Mouse (Mus musculus): ENCODE measurements around the gene Arfip2. TPM values are rescaled to one million over a fixed set of nuclear protein-coding genes. Genes with fewer than 3 reads are reported as not detected.
A peak's percentile ranks its signal among the peaks of the same experiment; 100 is the strongest.

Gene Arfip2
- total RNA-seq (2021) = 10 to 100 TPM; 54.7 to 57.4 TPM
- long read RNA-seq, experiment 1, transcript Arfip2-206 (8 exons, 3,275 nt) = major isoform, 23 of 41 reads
- long read RNA-seq, experiment 1, partial matches to known transcripts = 3 of 41 reads
- long read RNA-seq, experiment 1, other reads (novel, unspliced or antisense) = 14 of 41 reads
- long read RNA-seq, experiment 2, transcript Arfip2-206 (8 exons, 3,275 nt) = major isoform, 62 of 85 reads
- long read RNA-seq, experiment 2, partial matches to known transcripts = 4 of 85 reads
- long read RNA-seq, experiment 2, other reads (novel, unspliced or antisense) = 15 of 85 reads

GRCm38 (mm10) chr7:105640233-105640893 is at the start of gene Arfip2, which contains the start of gene Gm45799:
Gene Arfip2 (minus strand): TSS chr7:105640416.
Gene Gm45799 (plus strand): TSS chr7:105640552.
- peak; percentile 92 to 94 for DNase-seq (ENCODE audit: low spot score in 2 of 2)

- DNase-seq (ENCODE audit: low spot score in 2 of 2) = no peak
Measured at GRCm38 (mm10) chr7:105685541-105686197, 45.5 kb upstream of the Arfip2 start.

GRCm38 (mm10) chr7:105650639-105651435 is 10.6 kb upstream of the Arfip2 start, which contains the start of gene Dnhd1:
Gene Dnhd1 (plus strand): TSS chr7:105650827.
- DNase-seq (ENCODE audit: low spot score in 2 of 2) = peak; percentile 63 to 64

- no peak for DNase-seq (ENCODE audit: low spot score in 2 of 2)
Measured at GRCm38 (mm10) chr7:105641936-105642335, 1.7 kb upstream of the Arfip2 start.

- peak in 1 of 2 experiments; percentile 47 for DNase-seq (ENCODE audit: low spot score in 2 of 2)
Measured at GRCm38 (mm10) chr7:105640894-105641255, 659 bp upstream of the Arfip2 start.

- DNase-seq (ENCODE audit: low spot score in 2 of 2) = no peak
Measured at GRCm38 (mm10) chr7:105639756-105640155, 460 bp downstream of the Arfip2 start, which contains the start of gene Timm10b. Gene Timm10b (plus strand): TSS chr7:105640056.

- DNase-seq (ENCODE audit: low spot score in 2 of 2) = no peak
Measured at GRCm38 (mm10) chr7:105639304-105639703, 912 bp downstream of the Arfip2 start.

- no peak for DNase-seq (ENCODE audit: low spot score in 2 of 2)
Measured at GRCm38 (mm10) chr7:105638776-105639175, 1.4 kb downstream of the Arfip2 start.

- DNase-seq (ENCODE audit: low spot score in 2 of 2) = no peak
Measured at GRCm38 (mm10) chr7:105635726-105636125, 4.5 kb downstream of the Arfip2 start.

GRCm38 (mm10) chr7:105634272-105634920 is 5.8 kb downstream of the Arfip2 start:
- no peak for DNase-seq (ENCODE audit: low spot score in 2 of 2)

GRCm38 (mm10) chr7:105633801-105634135 is 6.4 kb downstream of the Arfip2 start:
- no peak for DNase-seq (ENCODE audit: low spot score in 2 of 2)

- DNase-seq (ENCODE audit: low spot score in 2 of 2) = peak; percentile 93 to 96
Measured at GRCm38 (mm10) chr7:105633127-105633800, 7.0 kb downstream of the Arfip2 start, which contains the start of gene Trim3. Gene Trim3 (minus strand): TSS chr7:105633571.

- no peak for DNase-seq (ENCODE audit: low spot score in 2 of 2)
Measured at GRCm38 (mm10) chr7:105632551-105632972, 7.7 kb downstream of the Arfip2 start.

GRCm38 (mm10) chr7:105628633-105629032 is 11.6 kb downstream of the Arfip2 start:
- DNase-seq (ENCODE audit: low spot score in 2 of 2) = no peak

GRCm38 (mm10) chr7:105625397-105625796 is 14.8 kb downstream of the Arfip2 start:
- no peak for DNase-seq (ENCODE audit: low spot score in 2 of 2)

GRCm38 (mm10) chr7:105621646-105622292 is 18.4 kb downstream of the Arfip2 start:
- DNase-seq (ENCODE audit: low spot score in 2 of 2) = no peak

GRCm38 (mm10) chr7:105621053-105621452 is 19.2 kb downstream of the Arfip2 start:
- no peak for DNase-seq (ENCODE audit: low spot score in 2 of 2)

- DNase-seq (ENCODE audit: low spot score in 2 of 2) = no peak
Measured at GRCm38 (mm10) chr7:105619701-105620100, 20.5 kb downstream of the Arfip2 start.

GRCm38 (mm10) chr7:105617810-105618209 is 22.4 kb downstream of the Arfip2 start:
- DNase-seq (ENCODE audit: low spot score in 2 of 2) = no peak
